Mouse (Mus musculus): ENCODE results near the gene D16Ertd472e. TPM values are rescaled to one million over a fixed set of nuclear protein-coding genes. Genes with fewer than 3 reads are reported as not detected.

The D16Ertd472e gene
- polyA plus RNA-seq, 1 experiment from 2014 or later = 6.5 TPM

- Histone ChIP-seq H3K27ac (ENCODE audit: low read length) (no peak overlapping the region), H3K4me1 (ENCODE audit: control insufficient read depth, insufficient read depth, low read length) (no peaks in the 10 kb centered on the region), H3K9ac (ENCODE audit: low read depth, low read length) (no peak overlapping the region), H3K9me3 (replicated peaks; ENCODE audit: control insufficient read depth, low read length, poor library complexity, severe bottlenecking) (no peaks in the 10 kb centered on the region), H3K4me2 (ENCODE audit: low read length) (no peak overlapping the region), H3K36me3 (ENCODE audit: control insufficient read depth, insufficient read depth, low read length) (no peaks in the 10 kb centered on the region), H3K27me3 (ENCODE audit: control insufficient read depth, insufficient read depth, low read depth, low read length) (no peaks in the 10 kb centered on the region), H3K4me3 (ENCODE audit: low read depth, low read length) (no peak overlapping the region)
- ATAC-seq = no peak
- 77% methylated on average over 6 of the region's 6 CpGs for WGBS
These were observed 14.6 kb upstream of the D16Ertd472e start for GRCm38 (mm10) chr16:78591130-78591529.

DNA sequence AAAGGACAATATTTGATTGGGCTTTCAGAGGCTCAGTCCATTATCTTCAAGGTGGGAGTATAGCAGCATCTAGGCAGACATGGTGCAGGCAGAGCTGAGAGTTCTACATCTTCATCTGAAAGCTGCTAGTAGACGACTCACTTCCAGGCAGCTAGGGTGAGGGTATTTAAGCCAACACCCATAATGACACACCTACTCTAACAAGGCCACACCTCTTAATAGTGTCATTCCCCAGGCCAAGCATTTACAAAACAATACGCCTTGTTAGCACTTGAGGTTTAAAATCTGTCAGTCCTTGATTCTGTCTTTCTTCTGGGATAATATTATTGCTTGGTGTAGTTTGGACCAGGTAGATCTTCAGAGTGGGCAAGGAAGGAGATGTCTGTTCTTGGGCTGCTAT is 12.3 kb upstream of the D16Ertd472e start:
- no peak overlapping the region for H3K4me3 ChIP-seq (ENCODE audit: low read depth, low read length)
- no peak for ATAC-seq
- H3K9ac ChIP-seq (ENCODE audit: low read depth, low read length) = no peak overlapping the region
- no peak overlapping the region for H3K4me2 ChIP-seq (ENCODE audit: low read length)
- H3K36me3 ChIP-seq (ENCODE audit: control insufficient read depth, insufficient read depth, low read length) = no peaks in the 10 kb centered on the region
- no peaks in the 10 kb centered on the region for H3K4me1 ChIP-seq (ENCODE audit: control insufficient read depth, insufficient read depth, low read length)
- H3K27me3 ChIP-seq (ENCODE audit: control insufficient read depth, insufficient read depth, low read depth, low read length) = no peaks in the 10 kb centered on the region
- H3K9me3 ChIP-seq (replicated peaks; ENCODE audit: control insufficient read depth, low read length, poor library complexity, severe bottlenecking) = no peaks in the 10 kb centered on the region
- WGBS = 89% methylated on average over 2 of the region's 2 CpGs
- H3K27ac ChIP-seq (ENCODE audit: low read length) = no peak overlapping the region

DNA sequence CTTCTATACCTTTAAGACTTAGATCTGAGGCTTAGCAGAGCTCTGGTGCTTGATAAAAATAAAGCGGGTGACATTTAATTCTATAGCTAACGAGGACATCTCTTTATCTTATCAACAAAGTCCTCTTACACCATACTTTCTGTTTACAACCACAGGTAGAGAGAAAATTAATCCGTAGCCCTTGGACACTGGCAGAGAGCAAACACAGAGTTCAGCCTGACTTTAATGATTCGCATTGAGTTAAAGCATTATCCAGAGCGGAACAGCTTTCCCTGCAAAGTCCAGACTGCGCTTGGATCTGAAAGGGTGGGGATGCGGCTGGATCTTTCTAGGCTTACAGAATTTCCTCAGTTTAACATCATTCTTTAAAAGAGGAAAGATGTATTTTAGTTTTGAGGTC is 10.1 kb upstream of the D16Ertd472e start:
- Histone ChIP-seq H3K9me3 (replicated peaks; ENCODE audit: control insufficient read depth, low read length, poor library complexity, severe bottlenecking) (no peaks in the 10 kb centered on the region), H3K4me1 (ENCODE audit: control insufficient read depth, insufficient read depth, low read length) (no peaks in the 10 kb centered on the region), H3K36me3 (ENCODE audit: control insufficient read depth, insufficient read depth, low read length) (no peaks in the 10 kb centered on the region), H3K9ac (ENCODE audit: low read depth, low read length) (no peak overlapping the region), H3K27me3 (ENCODE audit: control insufficient read depth, insufficient read depth, low read depth, low read length) (no peaks in the 10 kb centered on the region), H3K4me3 (ENCODE audit: low read depth, low read length) (no peak overlapping the region), H3K4me2 (ENCODE audit: low read length) (no peak overlapping the region), H3K27ac (ENCODE audit: low read length) (no peak overlapping the region)
- 75% methylated on average over 7 of the region's 7 CpGs for WGBS
- ATAC-seq = no peak

GRCm38 (mm10) chr16:78585664-78586397 is 9.3 kb upstream of the D16Ertd472e start:
- Histone ChIP-seq H3K4me1 (ENCODE audit: control insufficient read depth, insufficient read depth, low read length) (no peaks in the 10 kb centered on the region), H3K4me2 (ENCODE audit: low read length) (no peak overlapping the region), H3K36me3 (ENCODE audit: control insufficient read depth, insufficient read depth, low read length) (no peaks in the 10 kb centered on the region), H3K27ac (ENCODE audit: low read length) (no peak overlapping the region), H3K27me3 (ENCODE audit: control insufficient read depth, insufficient read depth, low read depth, low read length) (no peaks in the 10 kb centered on the region), H3K9me3 (replicated peaks; ENCODE audit: control insufficient read depth, low read length, poor library complexity, severe bottlenecking) (no peaks in the 10 kb centered on the region), H3K9ac (ENCODE audit: low read depth, low read length) (no peak overlapping the region), H3K4me3 (ENCODE audit: low read depth, low read length) (no peak overlapping the region)
- WGBS = 81% methylated on average over 11 of the region's 11 CpGs
- no peak for ATAC-seq

GRCm38 (mm10) chr16:78585163-78585562 is 8.7 kb upstream of the D16Ertd472e start:
- WGBS = 89% methylated on average over 4 of the region's 4 CpGs
- Histone ChIP-seq H3K9me3 (replicated peaks; ENCODE audit: control insufficient read depth, low read length, poor library complexity, severe bottlenecking) (no peaks in the 10 kb centered on the region), H3K36me3 (ENCODE audit: control insufficient read depth, insufficient read depth, low read length) (no peaks in the 10 kb centered on the region), H3K4me2 (ENCODE audit: low read length) (no peak overlapping the region), H3K27ac (ENCODE audit: low read length) (no peak overlapping the region), H3K4me1 (ENCODE audit: control insufficient read depth, insufficient read depth, low read length) (no peaks in the 10 kb centered on the region), H3K4me3 (ENCODE audit: low read depth, low read length) (no peak overlapping the region), H3K9ac (ENCODE audit: low read depth, low read length) (no peak overlapping the region), H3K27me3 (ENCODE audit: control insufficient read depth, insufficient read depth, low read depth, low read length) (no peaks in the 10 kb centered on the region)
- ATAC-seq = no peak

DNA sequence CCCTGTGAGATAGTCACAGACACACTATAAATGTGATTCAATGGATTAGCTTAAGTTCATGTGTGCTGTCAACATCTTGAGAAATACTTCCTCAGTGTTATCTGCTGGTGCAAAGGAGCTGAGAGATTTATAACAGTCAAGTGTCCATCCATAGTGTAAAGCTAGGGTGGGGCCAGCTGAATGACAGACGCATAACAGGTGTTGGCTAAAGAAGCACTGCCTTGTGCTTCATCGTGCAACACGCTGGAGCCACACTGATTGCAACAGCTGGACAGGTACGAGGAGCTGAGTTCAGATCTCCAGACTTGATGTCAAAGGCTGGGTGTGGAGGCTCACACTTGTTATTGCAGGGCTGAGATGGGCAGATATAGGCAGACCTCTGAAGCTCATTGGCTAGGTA is 7.5 kb upstream of the D16Ertd472e start:
- no peak overlapping the region for H3K4me2 ChIP-seq (ENCODE audit: low read length)
- H3K27me3 ChIP-seq (ENCODE audit: control insufficient read depth, insufficient read depth, low read depth, low read length) = no peaks in the 10 kb centered on the region
- H3K36me3 ChIP-seq (ENCODE audit: control insufficient read depth, insufficient read depth, low read length) = no peaks in the 10 kb centered on the region
- WGBS = 92% methylated on average over 4 of the region's 4 CpGs
- H3K9ac ChIP-seq (ENCODE audit: low read depth, low read length) = no peak overlapping the region
- H3K9me3 ChIP-seq (replicated peaks; ENCODE audit: control insufficient read depth, low read length, poor library complexity, severe bottlenecking) = no peaks in the 10 kb centered on the region
- no peak overlapping the region for H3K27ac ChIP-seq (ENCODE audit: low read length)
- H3K4me3 ChIP-seq (ENCODE audit: low read depth, low read length) = no peak overlapping the region
- H3K4me1 ChIP-seq (ENCODE audit: control insufficient read depth, insufficient read depth, low read length) = no peaks in the 10 kb centered on the region
- ATAC-seq = no peak

GRCm38 (mm10) chr16:78580387-78580786 is 3.9 kb upstream of the D16Ertd472e start:
- no peak overlapping the region for H3K4me3 ChIP-seq (ENCODE audit: low read depth, low read length)
- H3K4me1 ChIP-seq (ENCODE audit: control insufficient read depth, insufficient read depth, low read length) = peaks cover 4% of the 10 kb centered on the region; the same call in 1 of the 2 replicates
- H3K27me3 ChIP-seq (ENCODE audit: control insufficient read depth, insufficient read depth, low read depth, low read length) = no peaks in the 10 kb centered on the region
- WGBS = 94% methylated on average over 7 of the region's 7 CpGs
- no peaks in the 10 kb centered on the region for H3K36me3 ChIP-seq (ENCODE audit: control insufficient read depth, insufficient read depth, low read length)
- H3K27ac ChIP-seq (ENCODE audit: low read length) = no peak overlapping the region
- H3K9ac ChIP-seq (ENCODE audit: low read depth, low read length) = no peak overlapping the region
- no peak for ATAC-seq
- no peak overlapping the region for H3K4me2 ChIP-seq (ENCODE audit: low read length)
- H3K9me3 ChIP-seq (replicated peaks; ENCODE audit: control insufficient read depth, low read length, poor library complexity, severe bottlenecking) = no peaks in the 10 kb centered on the region

DNA sequence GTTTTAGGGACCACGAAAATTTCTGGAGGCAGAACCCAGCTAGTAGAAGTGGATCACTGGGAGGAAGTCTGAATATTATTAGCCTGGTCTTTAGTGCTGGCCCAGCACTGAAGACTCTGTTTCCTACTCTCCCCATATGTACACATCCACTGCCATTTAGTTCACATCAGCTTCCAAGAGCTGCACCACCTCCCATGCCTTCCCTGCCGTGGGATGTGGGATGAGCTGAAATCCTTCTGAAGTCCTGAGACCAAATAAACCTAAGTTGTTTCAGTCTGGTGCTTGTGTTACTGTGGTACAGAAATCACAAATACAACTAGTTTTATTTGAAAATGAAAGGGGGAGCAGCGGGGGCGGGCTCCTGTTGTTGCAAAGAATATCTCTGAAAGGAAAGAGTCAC is 2.9 kb upstream of the D16Ertd472e start:
- Histone ChIP-seq H3K4me2 (ENCODE audit: low read length) (no peak overlapping the region), H3K4me3 (ENCODE audit: low read depth, low read length) (no peak overlapping the region), H3K9ac (ENCODE audit: low read depth, low read length) (no peak overlapping the region), H3K27me3 (ENCODE audit: control insufficient read depth, insufficient read depth, low read depth, low read length) (no peaks in the 10 kb centered on the region), H3K36me3 (ENCODE audit: control insufficient read depth, insufficient read depth, low read length) (no peaks in the 10 kb centered on the region), H3K9me3 (replicated peaks; ENCODE audit: control insufficient read depth, low read length, poor library complexity, severe bottlenecking) (no peaks in the 10 kb centered on the region), H3K4me1 (ENCODE audit: control insufficient read depth, insufficient read depth, low read length) (peaks cover 11% of the 10 kb centered on the region), H3K27ac (ENCODE audit: low read length) (no peak overlapping the region)
- no peak for ATAC-seq
- WGBS = 89% methylated on average over 4 of the region's 4 CpGs

GRCm38 (mm10) chr16:78577085-78577671 is 670 bp upstream of the D16Ertd472e start:
- H3K27ac ChIP-seq (ENCODE audit: low read length) = peak overlapping the region; percentile 66; the same call in 1 of the 2 replicates

More at GRCm38 (mm10) chr16:78577085-78577671, 670 bp upstream of the D16Ertd472e start:
- Histone ChIP-seq H3K4me3 (ENCODE audit: low read depth, low read length) (peak overlapping the region; percentile 79), H3K27me3 (ENCODE audit: control insufficient read depth, insufficient read depth, low read depth, low read length) (no peaks in the 10 kb centered on the region), H3K4me1 (ENCODE audit: control insufficient read depth, insufficient read depth, low read length) (peaks cover 15% of the 10 kb centered on the region), H3K36me3 (ENCODE audit: control insufficient read depth, insufficient read depth, low read length) (no peaks in the 10 kb centered on the region), H3K9me3 (replicated peaks; ENCODE audit: control insufficient read depth, low read length, poor library complexity, severe bottlenecking) (no peaks in the 10 kb centered on the region), H3K4me2 (ENCODE audit: low read length) (peak overlapping the region; percentile 79), H3K9ac (ENCODE audit: low read depth, low read length) (peak overlapping the region; percentile 83)
- peak; percentile 29 for ATAC-seq
- WGBS = 17% methylated on average over 14 of the region's 14 CpGs
